Mouse (Mus musculus) kidney, postnatal 0 days (tissue): Measurements from ENCODE around the gene Cers6. TPM values are rescaled to one million over a fixed set of nuclear protein-coding genes. Genes with fewer than 3 reads are reported as not detected.

Experiments used
- ATAC-seq: fragments of 200-750 bp; cut with Nextera tagmentation; replicated peaks from 2 replicates; pipeline ENCODE4 v1.8.0; 2017; ENCODE audit warnings: low read depth, moderate number of reproducible peaks, moderate TSS enrichment, moderate library complexity; ENCODE audit not compliant: low FRiP score
- DNase-seq: peaks from one replicate; pipeline ENCODE4 v3.0.0-alpha.2; 2016; ENCODE audit warnings: low spot score
- H3K27ac ChIP-seq: fragments of 300-500 bp; sonication (generic); 2 replicates; pipeline ENCODE4 v1.5.1; 2014; ENCODE audit warnings: mild to moderate bottlenecking
- H3K27me3 ChIP-seq: fragments of 300-500 bp; sonication (generic); 2 replicates; pipeline ENCODE4 v1.6.1; 2014; ENCODE audit warnings: low read length, mixed read lengths; ENCODE audit not compliant: insufficient read depth
- H3K36me3 ChIP-seq: fragments of 300-500 bp; sonication (generic); 2 replicates; pipeline ENCODE4 v1.6.1; 2014; ENCODE audit warnings: low read length, mixed read lengths; ENCODE audit not compliant: insufficient read depth
- H3K4me1 ChIP-seq: fragments of 300-500 bp; sonication (generic); replicated peaks from 2 replicates; pipeline ENCODE4 v1.6.1; 2014; ENCODE audit warnings: antibody characterized with exemption, low read length, mixed read lengths; ENCODE audit not compliant: insufficient read depth
- H3K4me2 ChIP-seq: fragments of 300-500 bp; sonication (generic); 2 replicates; pipeline ENCODE4 v1.6.1; 2014; ENCODE audit warnings: mild to moderate bottlenecking, low read length, moderate library complexity, mixed read lengths
- H3K4me3 ChIP-seq: fragments of 300-500 bp; sonication (generic); replicated peaks from 2 replicates; pipeline ENCODE4 v1.5.1; 2014; ENCODE audit warnings: low read depth, low read length
- H3K9ac ChIP-seq: fragments of 300-500 bp; sonication (generic); 2 replicates; pipeline ENCODE4 v1.6.1; 2014; ENCODE audit warnings: low read depth, low read length
- H3K9me3 ChIP-seq: fragments of 300-500 bp; sonication (generic); replicated peaks from 2 replicates; pipeline ENCODE4 v1.6.1; 2016; ENCODE audit warnings: low read length, inconsistent platforms, mixed read lengths
- CTCF ChIP-seq: IDR thresholded peaks from 2 replicates; pipeline ENCODE4 v1.5.1; 2016; ENCODE audit warnings: antibody characterized with exemption, low read depth, mild to moderate bottlenecking, moderate library complexity
- WGBS: fragments of 180-500 bp; shearing (Covaris S2); extraction: QIAGEN DNeasy Blood & Tissue Kit; methylation state at CpG from one replicate; pipeline ENCODE4 v1.1.7; 2014; 5-methylcytosine and 5-hydroxymethylcytosine counted together
- polyA plus RNA-seq: library from polyadenylated mRNA; unstranded; fragments of >200 nt; fragmentation: Nextera tagmentation; extraction: Ambion mirVana; gene quantifications from 2 replicates; pipeline ENCODE4 v1.2.1, GENCODE M21; 2015

Cers6 gene
- polyA plus RNA-seq, 1 experiment from 2014 or later: 18.3 TPM

DNA sequence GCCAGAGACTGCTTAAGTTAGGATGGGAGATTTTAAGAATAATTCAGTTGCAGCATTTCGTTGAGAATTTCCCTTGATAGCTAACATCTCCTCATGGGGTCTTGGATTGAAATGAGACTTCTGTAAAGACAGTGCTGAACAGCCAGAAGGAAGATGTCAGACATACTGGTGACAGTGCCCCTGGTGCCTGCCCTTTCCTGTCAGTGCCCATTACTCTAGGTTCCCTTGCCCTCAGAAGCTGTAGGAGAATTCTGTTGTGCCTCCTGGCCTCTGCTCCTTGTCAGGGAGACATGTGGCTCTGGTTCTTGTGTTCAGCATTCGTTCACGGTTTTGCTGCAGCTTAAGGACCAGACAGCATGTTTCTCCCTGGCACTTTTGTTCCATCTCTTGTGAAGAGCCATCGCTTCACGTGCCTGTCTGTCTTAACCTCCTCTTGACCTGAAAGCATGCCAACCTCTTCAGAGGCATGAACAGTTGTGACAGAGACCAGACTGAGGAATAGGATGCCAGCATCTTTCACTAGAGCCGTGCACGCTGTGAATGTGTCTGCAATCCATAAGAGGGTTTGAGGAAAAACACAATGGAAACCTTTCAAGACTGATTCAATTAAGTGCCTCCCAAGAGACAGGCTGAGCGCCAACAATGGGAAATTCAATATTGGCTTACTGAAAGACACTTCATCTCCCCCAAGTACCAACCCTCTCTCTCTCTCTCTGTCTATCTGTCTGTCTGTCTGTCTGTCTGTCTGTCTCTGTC, 225.4 kb downstream of the Cers6 start:
- Histone ChIP-seq H3K4me3 (no peak overlapping the region), H3K27ac (no peak overlapping the region), H3K4me1 (no peaks in the 10 kb centered on the region; the same call in 1 of the 2 replicates), H3K27me3 (no peaks in the 10 kb centered on the region), H3K9ac (no peak overlapping the region), H3K9me3 (no peaks in the 10 kb centered on the region), H3K36me3 (no peaks in the 10 kb centered on the region), H3K4me2 (no peak overlapping the region)
- ATAC-seq (no peak), DNase-seq (no peak)
- TF ChIP-seq CTCF: no peak
- whole genome bisulfite sequencing: 73% methylated on average over 8 of the region's 8 CpGs

DNA sequence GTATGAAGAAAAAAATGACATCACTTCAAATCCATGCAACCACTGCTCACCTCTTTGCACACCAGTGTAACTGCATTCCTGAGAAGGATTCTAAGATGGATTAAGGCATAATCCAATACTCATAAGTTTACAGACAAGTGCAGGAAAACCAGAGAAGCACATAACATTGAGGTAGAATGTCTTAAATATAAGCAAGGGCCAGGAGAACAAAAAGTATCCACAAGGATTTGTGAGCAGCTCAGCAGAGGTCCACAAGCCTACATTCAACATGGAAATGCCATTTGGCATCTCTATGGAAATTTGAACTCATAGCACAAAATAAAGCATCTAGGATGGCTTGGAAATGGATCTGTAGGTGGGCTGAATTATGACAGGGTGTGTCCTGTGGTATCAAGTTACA, 234.6 kb downstream of the Cers6 start:
- H3K4me1 ChIP-seq: no peaks in the 10 kb centered on the region
- no peaks in the 10 kb centered on the region for H3K27me3 ChIP-seq
- H3K9me3 ChIP-seq: no peaks in the 10 kb centered on the region
- no peak overlapping the region for H3K27ac ChIP-seq
- no peaks in the 10 kb centered on the region for H3K36me3 ChIP-seq
- H3K4me3 ChIP-seq: no peak overlapping the region
- no peak overlapping the region for H3K4me2 ChIP-seq
- H3K9ac ChIP-seq: no peak overlapping the region
- DNase-seq (no peak), ATAC-seq (no peak)
- TF ChIP-seq CTCF: no peak

DNA sequence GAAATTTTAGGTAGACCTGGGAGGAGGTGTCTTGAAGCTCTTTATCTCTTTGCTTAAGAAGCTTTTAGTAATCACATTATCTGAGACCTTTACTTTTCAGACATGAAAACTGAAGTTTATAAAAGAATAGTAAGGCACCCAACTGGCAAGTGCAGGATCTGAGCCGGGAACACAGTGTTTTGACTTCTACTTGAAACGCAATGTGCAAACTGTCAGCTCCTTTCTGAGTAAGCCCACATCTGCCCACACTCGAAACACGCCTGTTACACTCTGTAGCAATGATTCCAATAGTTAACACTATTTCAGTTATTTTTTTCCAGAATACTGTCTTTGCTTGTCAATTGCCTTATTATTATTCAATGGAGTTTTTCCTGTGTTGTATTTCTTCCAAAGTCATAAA, 235.6 kb downstream of the Cers6 start:
- Histone ChIP-seq H3K4me1 (no peaks in the 10 kb centered on the region), H3K27me3 (no peaks in the 10 kb centered on the region), H3K4me3 (no peak overlapping the region), H3K4me2 (no peak overlapping the region), H3K9me3 (no peaks in the 10 kb centered on the region), H3K36me3 (no peaks in the 10 kb centered on the region), H3K27ac (no peak overlapping the region), H3K9ac (no peak overlapping the region)
- TF ChIP-seq CTCF: no peak
- no peak for ATAC-seq
- 85% methylated on average over 4 of the region's 4 CpGs for WGBS
- no peak for DNase-seq

DNA sequence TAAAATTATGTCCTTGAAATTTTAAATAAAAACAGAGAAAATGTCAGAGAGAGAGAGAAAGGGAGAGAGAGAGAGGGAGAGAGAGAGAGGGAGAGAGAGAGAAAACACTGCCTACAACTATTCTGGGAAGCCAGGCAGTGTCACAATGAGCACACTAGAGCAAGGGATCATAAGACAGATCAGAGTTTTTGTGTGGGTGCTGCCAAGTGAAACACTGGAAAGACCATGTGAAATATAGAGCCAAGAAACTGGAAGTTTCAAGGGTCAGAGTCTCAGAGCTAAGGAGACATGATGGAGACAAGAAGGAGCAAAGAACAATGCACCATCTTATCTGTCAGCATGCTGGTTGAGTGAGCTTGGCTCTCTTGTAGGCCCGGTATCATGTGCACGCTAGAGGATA, 236.3 kb downstream of the Cers6 start:
- no peak for TF ChIP-seq CTCF
- ATAC-seq (no peak), DNase-seq (no peak)
- no peak overlapping the region for H3K27ac ChIP-seq
- no peak overlapping the region for H3K4me2 ChIP-seq
- no peaks in the 10 kb centered on the region for H3K27me3 ChIP-seq
- 91% methylated on average over 2 of the region's 2 CpGs for WGBS
- H3K9ac ChIP-seq: no peak overlapping the region
- H3K4me1 ChIP-seq: no peaks in the 10 kb centered on the region
- no peak overlapping the region for H3K4me3 ChIP-seq
- no peaks in the 10 kb centered on the region for H3K9me3 ChIP-seq
- H3K36me3 ChIP-seq: no peaks in the 10 kb centered on the region

DNA sequence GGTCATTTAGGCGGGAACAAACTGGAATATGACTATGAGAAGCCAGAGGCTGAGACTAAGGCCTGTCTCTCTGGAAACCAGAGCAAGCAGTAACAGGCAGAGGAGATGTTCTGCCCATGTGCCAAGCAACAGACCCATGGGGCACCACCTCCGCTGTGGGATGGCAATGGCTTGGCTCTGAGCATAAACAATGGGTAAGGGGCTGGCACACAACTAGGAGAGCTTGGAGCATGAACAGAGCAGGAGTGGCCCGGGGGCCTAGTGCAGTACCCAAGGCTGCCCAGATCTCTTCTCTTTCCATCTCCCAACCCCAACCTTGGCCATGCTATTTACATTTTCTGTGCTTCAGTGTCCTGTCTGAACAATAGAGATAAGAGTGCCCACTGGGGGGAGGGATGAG, 237.5 kb downstream of the Cers6 start:
- 95% methylated on average over 3 of the region's 3 CpGs for WGBS
- ATAC-seq (no peak), DNase-seq (no peak)
- no peak for TF ChIP-seq CTCF
- Histone ChIP-seq H3K4me3 (no peak overlapping the region), H3K27ac (no peak overlapping the region), H3K27me3 (no peaks in the 10 kb centered on the region), H3K9ac (no peak overlapping the region), H3K4me2 (no peak overlapping the region), H3K36me3 (no peaks in the 10 kb centered on the region), H3K9me3 (no peaks in the 10 kb centered on the region), H3K4me1 (no peaks in the 10 kb centered on the region)

DNA sequence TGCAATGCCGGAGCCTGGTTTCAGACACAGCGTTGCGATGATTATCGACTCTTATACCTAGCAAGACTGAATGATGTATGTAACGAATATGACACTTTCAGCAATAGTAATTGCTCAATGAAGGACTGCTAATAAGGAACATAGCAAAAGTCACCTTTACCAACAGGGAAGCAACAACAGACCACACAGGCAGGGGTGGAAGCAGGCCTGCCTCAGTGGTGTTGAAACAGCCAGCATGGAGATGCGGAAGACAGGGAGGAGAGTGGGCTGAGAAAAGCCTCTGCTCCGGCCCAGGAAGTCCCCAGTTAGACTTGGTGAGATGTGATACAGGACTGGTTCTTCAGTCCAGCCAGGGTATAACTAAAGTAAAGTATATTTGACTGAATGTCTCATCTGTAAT, 237.9 kb downstream of the Cers6 start:
- Histone ChIP-seq H3K9ac (no peak overlapping the region), H3K27ac (no peak overlapping the region), H3K4me2 (no peak overlapping the region), H3K4me3 (no peak overlapping the region), H3K4me1 (no peaks in the 10 kb centered on the region), H3K27me3 (no peaks in the 10 kb centered on the region), H3K36me3 (no peaks in the 10 kb centered on the region), H3K9me3 (no peaks in the 10 kb centered on the region)
- DNase-seq (no peak), ATAC-seq (no peak)
- WGBS: 96% methylated on average over 7 of the region's 7 CpGs
- TF ChIP-seq CTCF: no peak

DNA sequence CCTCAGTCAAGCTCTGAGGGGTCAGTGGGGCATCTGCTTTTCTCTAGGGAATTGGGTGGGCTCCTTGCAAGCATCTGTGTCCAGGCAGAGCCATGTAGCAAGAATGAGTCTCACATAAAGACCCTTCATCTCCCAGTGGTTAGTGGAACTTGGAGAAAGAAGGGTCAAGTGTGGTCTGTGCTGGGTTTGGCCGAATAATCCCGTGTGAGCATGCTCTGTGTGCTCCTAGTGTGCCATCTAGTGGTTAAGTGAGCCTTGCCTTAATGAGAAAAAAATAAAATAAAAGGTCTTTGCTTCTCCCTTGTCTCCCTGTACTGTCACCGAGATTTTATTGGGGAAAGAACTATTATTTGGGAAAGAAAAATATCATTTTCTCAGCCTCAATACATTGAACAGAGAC, 239.5 kb downstream of the Cers6 start:
- DNase-seq: peak; percentile 86
- Histone ChIP-seq H3K9me3 (no peaks in the 10 kb centered on the region), H3K36me3 (no peaks in the 10 kb centered on the region), H3K27ac (no peak overlapping the region), H3K9ac (no peak overlapping the region), H3K4me3 (no peak overlapping the region), H3K4me2 (no peak overlapping the region), H3K27me3 (no peaks in the 10 kb centered on the region), H3K4me1 (no peaks in the 10 kb centered on the region)
- peak; percentile 63; the same call in 1 of the 2 replicates for ATAC-seq
- peak; percentile 95 for TF ChIP-seq CTCF
- 19% methylated on average over 3 of the region's 3 CpGs for whole genome bisulfite sequencing
